Mouse (Mus musculus) WW6 (cell line): ENCODE results near the gene Slc7a8.

Experiments
- DNase-seq: peaks from one replicate; pipeline ENCODE4 v3.0.0-alpha.2; 2013; ENCODE audit warnings: low read depth, low spot score

Slc7a8 gene

DNA sequence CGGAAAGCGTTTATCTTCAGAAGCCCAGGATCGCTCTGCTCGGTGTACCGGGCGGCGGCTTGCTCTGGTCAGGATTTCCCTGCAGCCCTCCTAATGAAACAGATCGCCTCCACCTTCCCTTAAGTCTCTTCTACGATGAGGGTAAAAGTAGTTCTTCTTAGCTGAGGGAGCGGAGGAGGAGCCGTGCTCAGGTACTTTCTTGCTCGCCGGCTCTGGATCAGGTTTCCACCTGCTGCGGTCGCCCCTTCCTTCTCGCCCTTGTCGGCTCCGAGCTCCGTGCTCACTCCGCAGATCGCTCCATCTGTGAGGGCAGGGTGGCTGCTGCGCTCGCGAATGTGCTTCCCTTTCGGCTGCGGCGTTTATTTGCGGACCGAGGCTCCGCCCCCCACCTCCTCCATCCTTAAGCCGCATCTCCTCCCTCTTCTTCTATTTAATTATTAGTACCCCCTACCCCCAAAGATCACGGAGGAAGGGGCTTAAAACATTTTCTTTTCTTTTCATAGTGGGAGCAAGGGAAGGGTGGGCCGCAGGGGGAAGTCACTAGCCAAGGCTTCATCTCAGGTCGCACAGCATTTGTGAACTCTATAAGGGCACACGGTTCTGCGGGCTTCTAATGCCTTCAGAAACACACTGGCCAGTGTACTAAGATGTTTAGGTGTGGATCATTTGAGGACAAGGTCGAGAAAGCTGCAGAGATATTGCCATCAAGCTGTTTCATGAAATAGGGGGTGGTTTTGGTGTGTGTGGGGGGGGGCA lies at the start of gene Slc7a8:
Slc7a8 (minus strand) TSS at position 337 of the 756 bp plus-strand sequence.
- DNase-seq = peak; percentile 33

DNA sequence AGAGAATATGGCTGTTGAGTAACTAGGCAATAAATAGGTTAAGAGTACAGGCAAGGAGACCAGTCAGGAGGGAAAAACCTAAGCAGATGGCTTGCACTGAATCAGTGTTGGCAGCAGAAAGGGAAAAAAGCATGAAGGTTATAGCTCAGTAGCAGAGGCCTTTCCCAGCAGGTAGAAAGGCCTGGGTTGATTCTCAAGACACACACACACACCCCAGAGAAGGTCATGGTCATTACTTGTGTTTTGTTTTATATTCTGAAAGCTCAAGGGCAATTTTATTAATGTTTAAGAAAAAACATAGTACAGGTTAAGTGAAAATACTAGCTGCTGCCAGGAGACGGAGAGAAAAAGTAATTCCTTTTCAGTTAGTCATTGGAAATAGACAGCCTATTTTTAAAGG lies 42.0 kb upstream of the Slc7a8 start:
- no peak for DNase-seq

DNA sequence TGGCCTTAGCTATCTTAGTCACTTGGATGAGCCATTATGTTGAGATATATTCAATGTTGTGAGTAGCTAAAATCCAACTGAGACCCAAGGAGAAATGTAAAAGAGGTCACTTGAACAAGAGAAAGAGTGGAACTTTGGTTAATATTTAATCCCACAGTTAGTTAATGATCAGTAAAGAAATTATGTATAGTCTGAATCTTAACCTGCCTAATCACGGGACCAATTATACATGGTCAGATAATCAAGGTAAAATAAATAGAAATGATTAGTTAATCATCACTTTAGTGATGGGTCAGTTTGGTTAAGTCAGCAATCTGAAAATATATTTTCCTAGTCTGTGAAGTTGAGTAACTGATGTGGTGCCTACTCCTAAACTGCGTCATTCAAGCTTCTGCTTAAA lies 40.6 kb upstream of the Slc7a8 start:
- DNase-seq = no peak

DNA sequence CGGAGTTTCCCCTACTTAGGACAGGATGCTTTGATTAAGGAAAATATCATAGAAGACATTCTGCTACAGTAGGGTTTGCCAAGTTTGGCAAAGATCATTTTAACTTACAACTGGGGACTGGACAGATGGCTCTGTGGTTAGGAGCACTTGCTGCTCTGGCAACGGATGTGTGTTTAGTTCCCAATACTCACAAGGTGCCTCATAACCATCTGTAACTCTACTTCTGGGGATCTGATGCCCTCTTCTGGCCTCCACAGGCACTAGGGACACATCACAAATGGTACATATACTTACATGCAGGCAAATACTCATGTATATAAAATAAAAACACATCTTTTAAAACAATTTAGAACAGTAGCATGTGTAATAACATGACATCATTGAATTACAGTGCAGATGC lies 36.0 kb upstream of the Slc7a8 start:
- DNase-seq = no peak

DNA sequence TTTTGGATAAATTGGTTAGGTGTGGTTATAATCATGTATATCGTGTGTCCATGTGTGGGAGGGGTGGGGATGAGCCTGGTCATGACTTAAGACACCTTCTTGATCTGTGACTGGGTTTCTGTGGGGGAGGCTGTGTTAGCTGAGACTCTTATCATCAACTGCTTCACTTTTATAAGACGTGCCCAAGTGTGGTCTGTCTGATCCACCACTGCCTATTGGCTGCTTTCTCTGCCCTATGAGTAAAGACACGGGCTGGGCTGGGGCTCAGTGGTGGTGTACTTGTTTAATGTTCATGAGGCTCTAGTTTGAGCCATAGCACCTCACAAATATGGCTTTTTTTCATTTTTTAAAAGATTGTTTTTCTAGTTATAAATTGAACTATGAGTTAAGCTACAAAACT lies 34.0 kb upstream of the Slc7a8 start:
- DNase-seq = no peak

DNA sequence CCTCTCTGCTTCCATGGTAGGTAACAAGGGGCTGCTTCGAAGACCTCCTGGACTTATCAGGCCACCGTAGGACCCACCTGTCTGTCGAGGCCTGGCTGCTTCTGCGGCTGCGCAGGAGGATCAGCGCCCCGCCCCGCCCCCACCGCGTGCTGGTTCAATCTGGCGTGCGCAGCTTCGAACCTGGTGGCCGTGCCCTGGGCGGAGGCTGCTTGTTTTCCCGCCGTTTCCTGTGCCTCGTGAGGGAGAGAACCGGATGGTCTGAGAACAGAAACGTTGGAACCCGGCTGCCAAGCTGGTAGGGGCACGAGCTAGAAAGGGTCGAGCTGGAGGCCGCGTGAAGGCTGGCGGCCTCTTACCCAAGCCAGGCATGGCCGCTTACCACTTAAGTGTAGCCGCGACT lies 32.2 kb upstream of the Slc7a8 start, which contains the start of gene Rnf212b:
Rnf212b (plus strand) TSS at position 151 of the 400 bp plus-strand sequence.
- peak; percentile 29 for DNase-seq

DNA sequence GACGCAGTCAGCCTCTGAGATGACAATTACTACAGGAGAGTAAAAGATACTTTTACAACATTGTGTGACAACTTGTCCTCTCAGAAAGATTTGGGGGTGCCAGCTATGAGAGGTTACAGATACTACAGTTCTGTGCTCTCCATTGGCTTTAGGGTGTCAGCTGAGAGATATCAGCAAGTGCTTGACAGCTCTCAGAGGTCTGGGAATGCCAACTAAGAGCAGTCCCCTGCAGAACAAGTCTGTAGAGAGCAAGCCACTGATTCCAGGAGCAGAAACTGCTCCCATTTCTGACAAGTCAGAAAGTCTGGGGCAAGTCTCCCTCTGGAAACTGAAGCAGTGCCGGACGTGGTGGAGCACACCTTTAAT lies 27.9 kb upstream of the Slc7a8 start:
- no peak for DNase-seq

DNA sequence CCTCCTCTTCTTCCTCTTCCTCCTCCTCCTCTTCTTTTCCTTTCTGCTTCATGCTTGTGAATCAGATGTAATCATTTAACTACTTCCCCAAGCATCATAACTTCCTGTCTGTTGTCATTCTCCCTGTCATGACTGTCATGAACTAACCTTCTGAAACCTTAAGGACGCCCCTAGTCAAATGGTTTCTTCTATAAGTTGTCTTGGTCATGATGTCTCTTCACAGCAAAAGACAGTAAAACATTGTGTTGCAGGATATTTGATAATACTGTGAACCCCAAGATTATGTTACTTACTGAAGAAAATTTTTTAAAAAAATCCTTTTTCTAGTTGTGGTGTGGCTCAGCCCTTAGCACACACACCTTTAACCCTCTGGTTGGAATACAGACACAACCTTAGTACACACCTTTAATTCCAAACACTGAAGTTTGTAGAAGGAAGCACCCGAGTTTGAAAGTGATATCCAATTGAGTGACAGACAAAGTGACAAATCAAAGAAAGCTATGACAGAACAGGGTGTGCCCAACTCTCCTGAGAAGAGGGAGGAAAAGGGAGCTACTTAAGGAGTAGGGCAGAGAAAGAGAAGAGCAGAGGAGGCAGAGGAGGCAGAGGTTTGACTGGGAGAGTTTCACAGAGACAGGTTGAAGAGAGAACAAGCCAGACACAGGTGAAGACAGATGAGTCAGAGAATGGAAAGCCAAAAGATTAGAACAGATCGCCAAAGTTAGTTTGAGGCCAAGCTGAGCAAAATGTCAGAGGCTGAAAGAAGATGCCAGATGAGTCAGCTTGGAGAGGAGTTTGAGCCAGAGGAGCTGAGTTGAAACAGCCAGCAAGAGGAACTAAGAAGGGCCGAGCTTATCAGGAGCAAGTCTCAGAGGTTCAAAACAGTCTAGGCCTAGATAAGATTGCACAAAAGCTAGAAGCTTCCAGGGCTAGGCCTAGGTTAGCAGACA lies 27.2 kb upstream of the Slc7a8 start:
- no peak for DNase-seq

DNA sequence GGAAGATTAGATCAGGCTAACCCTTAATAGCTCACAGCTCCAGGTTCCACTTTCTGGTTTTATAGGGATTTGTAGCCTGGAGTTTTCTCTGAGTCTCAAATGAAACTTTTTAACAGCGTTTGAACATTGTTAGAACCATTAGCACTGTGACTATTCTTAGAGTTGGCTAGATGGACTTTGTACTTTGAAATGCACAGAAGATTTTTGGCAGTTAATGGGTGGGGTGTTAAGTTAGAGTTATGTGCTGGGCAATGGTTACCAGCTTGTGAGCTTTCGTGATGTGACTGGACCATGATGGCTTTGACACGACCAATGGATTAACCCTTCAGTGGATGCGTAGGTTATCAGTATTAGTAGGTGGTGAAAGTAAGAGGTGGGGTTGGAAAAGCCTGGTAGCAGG lies 24.4 kb upstream of the Slc7a8 start:
- DNase-seq = no peak

DNA sequence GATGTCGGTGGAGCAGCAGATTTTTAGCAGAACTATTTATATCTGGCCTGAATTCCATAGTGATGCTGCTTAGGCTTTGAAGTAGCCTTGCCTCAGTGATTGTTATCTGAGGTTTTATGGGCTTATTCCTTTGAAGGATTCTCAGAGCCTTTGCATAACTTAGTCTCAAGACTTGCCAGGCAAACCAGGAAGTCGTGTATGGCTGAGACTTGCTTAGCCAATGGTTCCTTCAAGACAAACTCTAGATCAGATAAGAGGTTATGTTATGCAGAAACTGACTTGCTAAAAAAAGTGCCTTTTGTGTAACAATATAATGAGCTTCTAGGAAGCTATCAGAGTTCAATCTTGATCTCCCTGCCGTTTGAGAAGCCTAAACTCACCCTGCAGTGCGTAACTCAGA lies 20.7 kb upstream of the Slc7a8 start:
- DNase-seq = no peak

DNA sequence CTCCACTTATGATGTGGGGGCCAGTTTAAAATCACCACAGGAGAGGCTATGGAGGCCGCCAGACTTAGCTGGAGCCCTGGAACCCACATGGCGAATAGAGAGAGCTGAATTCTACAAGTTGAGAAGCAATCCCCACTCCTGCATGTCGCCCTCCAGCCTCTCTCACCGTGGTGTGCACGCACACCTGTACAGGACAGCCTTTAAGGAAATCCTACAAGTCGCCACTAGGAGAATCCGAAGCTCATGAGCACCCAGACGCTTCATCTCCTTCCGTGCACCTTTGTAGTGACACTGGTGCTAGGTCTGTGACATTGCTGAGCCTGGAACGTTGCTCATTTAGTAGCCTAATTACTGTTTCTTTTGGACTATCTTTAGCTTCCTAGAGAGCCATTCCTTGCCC lies 17.9 kb upstream of the Slc7a8 start:
- DNase-seq = no peak

DNA sequence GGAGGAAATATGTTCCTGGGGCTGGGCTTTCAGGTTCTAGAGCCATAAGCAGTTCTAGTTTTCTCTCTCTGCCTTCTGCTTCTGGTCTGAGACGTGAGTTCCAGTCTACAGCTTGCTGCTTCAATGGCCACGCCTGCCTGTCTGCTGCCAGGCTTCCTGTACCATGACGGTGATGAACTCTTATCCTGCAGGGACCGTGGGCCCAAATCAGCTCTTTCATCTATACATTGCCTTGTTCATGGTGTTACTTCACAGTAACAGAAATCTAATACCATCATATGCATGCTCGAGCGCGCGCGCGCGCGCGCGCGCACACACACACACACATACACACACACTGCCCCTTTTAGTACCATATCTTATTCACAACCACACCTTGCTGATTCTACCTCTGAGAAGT lies 15.0 kb upstream of the Slc7a8 start:
- DNase-seq = no peak

DNA sequence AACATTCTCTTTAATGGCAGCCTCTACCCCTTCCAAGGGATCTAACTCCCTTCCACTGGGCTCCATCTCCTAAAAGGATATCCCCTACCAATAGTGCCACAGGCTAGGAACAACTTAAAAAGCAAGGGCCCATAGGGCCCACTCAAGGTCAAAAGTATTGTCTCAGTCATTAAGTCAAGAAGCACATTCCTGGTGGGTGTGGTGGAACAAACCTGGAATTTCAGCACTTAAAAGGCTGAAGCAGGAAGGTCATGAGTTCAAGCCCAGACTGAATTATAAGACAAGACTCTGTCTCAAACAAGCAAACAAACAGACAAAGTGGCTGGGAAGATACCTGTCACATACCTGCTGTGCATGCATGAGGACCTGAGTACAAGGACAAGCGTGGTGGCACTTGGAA lies 14.2 kb upstream of the Slc7a8 start:
- no peak for DNase-seq

DNA sequence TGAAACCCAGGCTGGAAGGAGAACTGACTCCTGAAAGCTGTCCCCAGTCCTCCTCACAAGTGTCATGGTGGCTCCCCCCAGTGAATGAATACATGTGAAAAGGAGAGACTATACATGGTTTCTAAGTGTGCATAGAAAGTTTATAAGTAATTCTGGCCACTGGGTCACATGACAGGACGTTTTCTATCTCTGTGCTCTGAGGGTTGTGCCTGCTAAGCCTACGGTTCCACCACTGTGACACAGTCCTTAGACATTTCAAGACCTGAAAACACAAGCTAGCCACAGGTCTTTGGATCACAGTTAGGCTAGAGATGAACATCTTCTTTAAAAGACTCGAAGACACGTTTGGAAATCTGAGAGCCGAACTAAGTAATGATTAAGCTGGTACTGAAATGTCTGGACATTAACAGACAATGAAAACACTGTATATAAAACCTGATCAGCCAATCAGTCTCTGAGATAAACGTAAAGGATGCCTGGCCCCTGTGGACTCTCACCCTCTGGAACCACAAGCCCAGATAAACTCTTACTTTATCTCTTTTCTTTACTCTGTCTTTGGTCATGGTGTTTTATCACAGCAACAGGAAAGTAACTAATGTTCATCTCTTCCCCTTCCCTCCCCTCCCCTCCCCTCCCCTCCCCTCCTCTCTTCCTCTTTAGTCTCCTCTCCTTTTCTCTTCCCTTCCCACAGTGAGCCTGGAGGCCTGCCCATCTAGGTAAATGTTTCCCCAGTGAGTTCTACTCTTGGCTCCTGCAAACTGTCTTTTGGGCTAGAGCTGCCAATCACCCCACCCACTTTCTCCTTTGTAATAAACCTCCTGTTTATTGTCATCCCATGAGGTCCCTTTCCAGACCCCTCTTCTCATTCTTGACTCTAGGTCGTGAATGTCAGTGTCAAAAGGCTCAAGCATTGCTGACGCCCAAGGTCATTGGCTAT lies 12.4 kb upstream of the Slc7a8 start:
- no peak for DNase-seq

DNA sequence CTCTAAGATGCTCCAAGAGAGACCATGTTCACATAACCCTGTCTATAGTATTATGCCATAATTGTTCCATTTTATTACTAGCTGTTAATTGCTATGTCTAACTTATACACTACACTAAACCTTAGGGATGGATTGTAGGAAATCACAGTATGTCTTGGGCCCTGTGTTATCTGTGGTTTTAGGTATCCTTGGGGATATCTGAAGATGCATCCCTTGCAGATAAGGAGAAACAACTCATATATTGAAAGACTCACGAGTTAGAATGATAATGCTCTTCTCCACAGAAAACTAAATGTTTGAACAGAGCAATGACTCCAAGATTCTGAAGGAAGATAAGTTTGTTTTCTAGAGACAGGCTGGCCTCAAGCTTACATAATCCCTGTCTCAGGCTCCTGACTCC lies 11.6 kb upstream of the Slc7a8 start:
- DNase-seq = no peak

DNA sequence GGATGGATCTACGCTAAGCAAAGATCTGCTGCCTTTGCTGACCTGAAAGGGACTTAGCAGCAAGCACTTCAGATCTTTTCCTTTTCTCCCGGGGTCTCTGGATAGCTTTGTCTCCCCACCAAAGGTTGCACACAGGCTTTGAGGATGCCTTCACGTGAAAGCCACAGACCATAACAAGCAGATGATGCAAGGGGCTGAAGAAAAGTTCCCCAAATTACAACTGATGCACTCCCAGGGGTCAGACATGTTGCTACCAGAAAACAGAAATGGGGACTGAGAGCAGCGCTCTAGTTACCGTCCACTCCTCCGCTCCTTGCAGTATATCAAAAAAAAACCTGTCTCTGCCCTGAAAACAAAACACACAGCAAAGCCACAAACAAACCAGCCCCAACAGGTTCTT lies 10.4 kb upstream of the Slc7a8 start:
- no peak for DNase-seq

DNA sequence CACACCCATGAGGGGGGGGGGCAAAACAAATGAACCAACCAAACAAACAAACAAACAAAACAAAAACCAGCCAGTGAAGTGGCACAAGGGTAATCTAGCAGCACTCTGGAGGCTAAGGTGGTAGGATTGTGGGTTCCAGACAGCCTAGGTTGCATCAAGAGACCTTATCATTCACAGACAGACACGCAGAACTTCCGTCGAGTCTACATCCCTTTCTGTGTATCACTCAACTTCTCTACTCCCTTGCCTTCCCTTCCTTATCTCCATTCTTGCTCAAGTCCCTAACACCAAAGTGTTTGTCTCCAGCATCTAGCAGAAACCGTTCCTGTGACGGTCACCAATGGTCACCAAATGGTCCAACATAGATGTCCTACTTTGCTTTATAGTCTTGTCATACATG lies 6.5 kb upstream of the Slc7a8 start:
- no peak for DNase-seq

DNA sequence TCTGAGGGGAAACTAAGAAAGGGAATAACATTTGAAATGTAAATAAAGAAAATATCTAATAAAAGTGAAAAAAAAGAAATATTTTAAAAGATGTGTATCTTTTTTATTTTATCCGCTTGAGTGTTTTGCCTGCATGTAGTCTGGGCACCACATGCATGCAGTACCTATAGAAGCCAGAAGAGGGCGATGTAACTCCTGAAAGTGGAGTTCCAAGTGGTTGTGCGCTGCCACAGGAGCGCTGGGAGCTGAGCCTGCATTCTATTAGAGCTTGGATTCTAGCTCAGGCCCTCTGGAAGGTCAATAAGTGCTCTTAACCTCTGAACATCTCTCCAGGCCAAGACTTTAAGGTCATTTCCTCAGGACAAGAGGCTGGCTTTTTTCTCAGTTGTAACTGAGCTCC lies 5.5 kb upstream of the Slc7a8 start:
- DNase-seq = peak; percentile 57

DNA sequence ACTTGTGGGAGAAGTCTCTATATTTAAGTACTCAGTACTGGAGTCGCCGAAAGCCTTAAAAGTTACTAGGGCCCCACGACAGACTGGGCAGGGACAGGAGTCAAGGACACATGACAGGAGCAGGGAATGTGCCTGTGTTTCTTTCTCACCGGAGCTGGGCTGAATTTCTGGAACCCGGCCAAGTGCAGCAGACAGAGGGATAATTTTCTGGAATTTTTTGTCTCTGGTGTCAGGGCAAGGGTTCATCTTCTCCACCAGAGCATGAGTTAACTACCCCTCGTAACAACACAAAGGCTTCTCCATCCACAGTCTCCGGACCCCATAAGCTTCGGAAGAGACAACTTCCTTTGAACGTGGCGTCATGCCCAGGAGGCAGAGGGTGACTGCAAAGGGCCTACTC lies 4.7 kb upstream of the Slc7a8 start:
- DNase-seq = no peak

DNA sequence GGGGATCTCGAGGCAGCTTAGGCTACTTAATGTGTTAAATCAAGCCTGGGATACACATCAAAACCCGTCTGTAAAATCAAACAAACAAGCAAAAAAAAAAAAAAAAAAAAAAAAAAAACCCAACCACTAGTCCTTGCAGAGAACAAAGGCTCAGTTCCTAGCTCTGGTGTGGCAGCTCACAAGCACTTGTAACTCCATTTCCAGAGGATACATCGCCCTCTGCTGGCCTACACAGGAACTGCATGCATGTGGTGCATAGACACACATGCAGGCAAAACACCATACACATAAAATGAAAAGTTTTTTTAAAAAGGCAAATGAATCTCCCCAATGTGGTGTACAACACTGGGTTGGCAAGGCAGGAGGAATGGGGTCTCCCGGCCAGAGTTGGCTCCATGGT lies 4.2 kb upstream of the Slc7a8 start:
- peak; percentile 73 for DNase-seq

DNA sequence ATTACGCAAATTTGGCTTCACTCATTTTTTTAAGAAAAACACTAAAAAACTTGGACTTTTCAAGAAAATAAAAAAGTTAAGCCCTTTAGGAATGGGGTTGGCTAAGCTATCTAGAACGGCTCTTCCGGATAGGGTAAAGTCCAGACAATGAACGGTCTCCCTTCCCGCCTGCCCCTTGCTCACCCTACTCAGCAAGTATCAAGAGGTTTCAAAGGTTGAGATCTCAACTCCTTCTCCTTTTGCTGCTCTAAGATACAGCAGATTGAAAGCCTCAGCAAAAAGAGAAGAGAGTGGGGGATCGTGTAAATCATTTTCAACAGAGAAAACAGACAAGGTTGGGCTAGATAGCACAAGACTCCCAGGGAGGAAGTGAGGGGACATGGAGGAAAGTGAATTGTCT lies 1.2 kb upstream of the Slc7a8 start:
- DNase-seq = no peak
